ENCODE assay signal across 11 mouse cellular contexts in genomic region chr17:29464519-29465140, GRCm38 (mm10). TPM values are rescaled to one million over a fixed set of nuclear protein-coding genes. Genes with fewer than 3 reads are reported as not detected.
DNase-seq lines count a peak whose midpoint lies in the region; ATAC-seq and TF ChIP-seq lines count a peak whose summit lies in the region.
"Had no signal": no experiment of that assay in that cellular context is flagged by ENCODE, and none has a peak within 500 bp of the region (broad histone marks: within the 10 kb centered on the region; RNA-seq: fewer than 3 reads in every experiment).

No protein-coding gene starts in this region.

- no peak overlapping the region; the same call in 1 of the 2 replicates for H3K4me3 ChIP-seq in kidney, postnatal 0 days (replicated peaks; ENCODE audit: low read depth, low read length)
- H3K4me3 ChIP-seq in forebrain, embryonic 12.5 days (replicated peaks) = peak overlapping the region; percentile 20
- H3K4me3 ChIP-seq in limb, embryonic 14.5 days (replicated peaks; ENCODE audit: low read length) = peak overlapping the region; percentile 30
- peak overlapping the region; percentile 19 for H3K4me3 ChIP-seq in neural tube, embryonic 15.5 days (replicated peaks)
- H3K4me3 ChIP-seq: megakaryocyte, embryonic 14.5 days had no signal

- H3K4me1 ChIP-seq in kidney, postnatal 0 days (replicated peaks; ENCODE audit: insufficient read depth, low read length) = peaks cover 34% of the 10 kb centered on the region
- peaks cover 52% of the 10 kb centered on the region for H3K4me1 ChIP-seq in forebrain, embryonic 12.5 days
- H3K4me1 ChIP-seq in limb, embryonic 14.5 days (ENCODE audit: control insufficient read depth, insufficient read depth, low read length) = peaks cover 41% of the 10 kb centered on the region
- peaks cover 46% of the 10 kb centered on the region for H3K4me1 ChIP-seq in neural tube, embryonic 15.5 days

- H3K9me3 ChIP-seq in kidney, postnatal 0 days (replicated peaks; ENCODE audit: low read length) = no peaks in the 10 kb centered on the region
- H3K9me3 ChIP-seq in forebrain, embryonic 12.5 days = no peaks in the 10 kb centered on the region
- no peaks in the 10 kb centered on the region for H3K9me3 ChIP-seq in limb, embryonic 14.5 days (ENCODE audit: control insufficient read depth, low read length)
- no peaks in the 10 kb centered on the region for H3K9me3 ChIP-seq in neural tube, embryonic 15.5 days (replicated peaks)
- H3K9me3 ChIP-seq: megakaryocyte, embryonic 14.5 days had no signal

- peak; percentile 60 for DNase-seq in kidney, postnatal 0 days (ENCODE audit: low spot score)
- DNase-seq in kidney, postnatal 10 days = no peak
- no peak for DNase-seq in limb, embryonic 14.5 days (ENCODE audit: low spot score)
- DNase-seq in cerebellum, postnatal 4 days (ENCODE audit: low spot score in 2 of 2) = no peak
- DNase-seq in right cerebral cortex, postnatal 10 days (ENCODE audit: low spot score in 2 of 2) = no peak
- DNase-seq in layer of hippocampus, adult 18-20 months (ENCODE audit: low spot score in 2 of 2) = no peak
- DNase-seq: cerebellum, adult 8-10 months had no signal

- H3K36me3 ChIP-seq in kidney, postnatal 0 days (ENCODE audit: insufficient read depth, low read length) = no peaks in the 10 kb centered on the region
- no peaks in the 10 kb centered on the region for H3K36me3 ChIP-seq in forebrain, embryonic 12.5 days (replicated peaks)
- H3K36me3 ChIP-seq in limb, embryonic 14.5 days (ENCODE audit: control insufficient read depth, insufficient read depth, low read length) = no peaks in the 10 kb centered on the region
- no peaks in the 10 kb centered on the region for H3K36me3 ChIP-seq in neural tube, embryonic 15.5 days

- ATAC-seq in kidney, postnatal 0 days (replicated peaks; ENCODE audit: low FRiP score, low read depth) = 0 out of 2 replicates have a peak, but pooled peaks have one; percentile 14
- ATAC-seq in forebrain, embryonic 12.5 days (ENCODE audit: low FRiP score) = no peak
- no peak for ATAC-seq in limb, embryonic 14.5 days (ENCODE audit: low FRiP score, low read depth)
- no peak for ATAC-seq in neural tube, embryonic 15.5 days (ENCODE audit: low FRiP score)
- ATAC-seq: Patski had no signal

- peak overlapping the region; percentile 45; the same call in 1 of the 2 replicates for H3K9ac ChIP-seq in kidney, postnatal 0 days (ENCODE audit: low read depth, low read length)
- peak overlapping the region; percentile 30 for H3K9ac ChIP-seq in forebrain, embryonic 12.5 days
- peak overlapping the region; percentile 22 for H3K9ac ChIP-seq in limb, embryonic 14.5 days (ENCODE audit: low read depth, low read length, severe bottlenecking)
- no peak overlapping the region for H3K9ac ChIP-seq in neural tube, embryonic 15.5 days (replicated peaks)

- TF ChIP-seq POLR2A in limb, embryonic 14.5 days (IDR thresholded peaks at IDR 0.05; ENCODE audit: borderline replicate concordance, extremely low read depth, insufficient read depth, insufficient read length) = no peak

- no peaks in the 10 kb centered on the region for H3K27me3 ChIP-seq in kidney, postnatal 0 days (ENCODE audit: insufficient read depth, low read length)
- H3K27me3 ChIP-seq in forebrain, embryonic 12.5 days = no peaks in the 10 kb centered on the region
- no peaks in the 10 kb centered on the region for H3K27me3 ChIP-seq in limb, embryonic 14.5 days (ENCODE audit: control insufficient read depth, insufficient read depth, low read length)
- H3K27me3 ChIP-seq in neural tube, embryonic 15.5 days (replicated peaks) = 0 out of 2 replicates have a peak, but pooled peaks cover 3% of the 10 kb centered on the region
- H3K27me3 ChIP-seq: Patski had no signal

- peak overlapping the region; percentile 49 for H3K4me2 ChIP-seq in kidney, postnatal 0 days (ENCODE audit: low read length)
- H3K4me2 ChIP-seq in forebrain, embryonic 12.5 days = peak overlapping the region; percentile 52
- H3K4me2 ChIP-seq in limb, embryonic 14.5 days (replicated peaks; ENCODE audit: low read depth, low read length, severe bottlenecking) = peak overlapping the region; percentile 46
- peak overlapping the region; percentile 54 for H3K4me2 ChIP-seq in neural tube, embryonic 15.5 days

- WGBS in kidney, postnatal 0 days = 13% methylated on average over 17 of the region's 17 CpGs
- WGBS in forebrain, embryonic 12.5 days = 9% methylated on average over 17 of the region's 17 CpGs
- 6% methylated on average over 17 of the region's 17 CpGs for WGBS in limb, embryonic 14.5 days
- 15% methylated on average over 17 of the region's 17 CpGs for WGBS in neural tube, embryonic 15.5 days

- H3K27ac ChIP-seq in kidney, postnatal 0 days = peak overlapping the region; percentile 67
- H3K27ac ChIP-seq in forebrain, embryonic 12.5 days = peak overlapping the region; percentile 83
- peak overlapping the region; percentile 87 for H3K27ac ChIP-seq in limb, embryonic 14.5 days (replicated peaks; ENCODE audit: low read depth, low read length)
- 0 out of 2 replicates have a peak overlapping the region, but pooled peaks have one; percentile 28 for H3K27ac ChIP-seq in neural tube, embryonic 15.5 days (replicated peaks)

- TF ChIP-seq CTCF in kidney, postnatal 0 days (IDR thresholded peaks at IDR 0.05; ENCODE audit: low read depth) = no peak

RNA-seq across cellular contexts. Expression of gene Pim1, which starts 25.9 kb away (rescaled TPM):
- polyA plus RNA-seq in kidney, postnatal 0 days (2015; fragmentation: Nextera tagmentation; extraction: Ambion mirVana) = 21.3 and 21.6 TPM in 2 replicates
- 18.9 and 22.6 TPM in 2 replicates for polyA plus RNA-seq in forebrain, embryonic 12.5 days (2016; fragmentation: Nextera tagmentation; extraction: Ambion mirVana)
- polyA plus RNA-seq in limb, embryonic 14.5 days (2012; rRNA removed) = 18.4 and 23.3 TPM in 2 replicates
- polyA plus RNA-seq in limb, embryonic 14.5 days (2014; fragmentation: Nextera tagmentation; extraction: Ambion mirVana) = 15.7 TPM in 2 replicates
- 9.0 and 15.8 TPM in 2 replicates for polyA plus RNA-seq in neural tube, embryonic 15.5 days (2015; fragmentation: Nextera tagmentation; extraction: Ambion mirVana)
- 1 to 10 TPM; 4.2 to 4.5 TPM for total RNA-seq in layer of hippocampus, adult 18-20 months (2021)

Comparison
In these comparisons a context has a peak if more than half of its experiments do, and no peak if none do; other contexts are left out.
1. H3K27ac ChIP-seq: peak in every context shown above with its lines; median percentile 87 in limb, embryonic 14.5 days; 83 in forebrain, embryonic 12.5 days; 67 in kidney, postnatal 0 days; 28 in neural tube, embryonic 15.5 days.